Comparison of ENCODE assay signal across 13 mouse cellular contexts in the genomic region with DNA sequence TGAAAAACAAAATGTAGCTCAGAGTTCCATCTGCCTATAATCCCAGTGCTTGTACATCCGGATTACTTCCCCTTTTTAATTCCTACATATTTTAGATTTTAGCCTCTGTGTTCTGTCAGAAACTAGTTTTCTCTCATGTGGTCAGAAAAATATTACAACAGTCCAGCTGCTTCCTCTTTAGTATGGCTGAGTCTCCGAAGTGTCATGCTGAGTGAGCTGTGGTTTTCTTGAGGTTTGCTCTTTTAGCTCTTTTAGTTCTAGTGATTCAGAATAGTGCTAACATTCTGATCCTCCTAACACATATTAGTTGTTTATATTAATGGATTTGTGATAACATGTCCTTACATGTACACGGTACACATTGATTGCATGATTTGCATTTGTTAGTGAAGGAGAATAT. TPM values are rescaled to one million over a fixed set of nuclear protein-coding genes. Genes with fewer than 3 reads are reported as not detected.
A peak's percentile ranks its signal among the peaks of the same experiment; 100 is the strongest.
DNase-seq lines count a peak whose midpoint lies in the region; ATAC-seq lines count a peak whose summit lies in the region.
"Had no signal": no experiment of that assay in that cellular context is flagged by ENCODE, and none has a peak within 500 bp of the region (broad histone marks: within the 10 kb centered on the region; RNA-seq: fewer than 3 reads in every experiment).

No protein-coding gene starts in this region.

- H3K4me3 ChIP-seq in limb, embryonic 10.5 days, result no peak overlapping the region
- H3K4me3 ChIP-seq: embryonic facial prominence, embryonic 10.5 days; hindbrain, embryonic 15.5 days; liver, embryonic 12.5 days had no signal

- no peaks in the 10 kb centered on the region for H3K9me3 ChIP-seq in limb, embryonic 10.5 days (replicated peaks)
- H3K9me3 ChIP-seq: embryonic facial prominence, embryonic 10.5 days; hindbrain, embryonic 15.5 days; liver, embryonic 12.5 days had no signal

- H3K36me3 ChIP-seq in limb, embryonic 10.5 days, result no peaks in the 10 kb centered on the region
- H3K36me3 ChIP-seq: hindbrain, embryonic 15.5 days; liver, embryonic 12.5 days had no signal

- intact Hi-C loops in heart, postnatal 25 days (cut with DNase I), result no loop called here

- no peak overlapping the region for H3K27ac ChIP-seq in limb, embryonic 10.5 days
- H3K27ac ChIP-seq: embryonic facial prominence, embryonic 10.5 days; hindbrain, embryonic 15.5 days; liver, embryonic 12.5 days had no signal

- ATAC-seq in hematopoietic stem cell, adult 5-6 weeks (replicated peaks in 1 of 2; ENCODE audit: insufficient read depth in 1 of 2, low FRiP score in 2 of 2, low TSS enrichment in 1 of 2, low read depth in 1 of 2, poor library complexity in 2 of 2, severe bottlenecking in 2 of 2), result peak; percentile 92 to 98
- ATAC-seq in cerebellum, adult (ENCODE audit: insufficient number of reproducible peaks, low FRiP score, low TSS enrichment), result no peak
- ATAC-seq: liver, embryonic 12.5 days had no signal

- no peaks in the 10 kb centered on the region for H3K4me1 ChIP-seq in limb, embryonic 10.5 days
- H3K4me1 ChIP-seq: embryonic facial prominence, embryonic 10.5 days; liver, embryonic 12.5 days had no signal

- H3K27me3 ChIP-seq in limb, embryonic 10.5 days (ENCODE audit: low read depth, poor library complexity, severe bottlenecking), result no peaks in the 10 kb centered on the region
- H3K27me3 ChIP-seq: hindbrain, embryonic 15.5 days; liver, embryonic 12.5 days had no signal

- peak; percentile 38 for DNase-seq in heart, adult 8-10 months (ENCODE audit: low spot score)
- DNase-seq in heart, postnatal 25 days (ENCODE audit: low spot score), result no peak
- peak; percentile 26 to 29 for DNase-seq in spleen, postnatal 36 days (ENCODE audit: low spot score in 2 of 2)
- DNase-seq in spleen, adult 12 weeks (ENCODE audit: low spot score), result no peak
- DNase-seq in limb, embryonic 10.5 days (ENCODE audit: low spot score), result no peak
- no peak for DNase-seq in adrenal gland, adult 18-20 months (ENCODE audit: low spot score in 2 of 2)
- DNase-seq: cerebellum, postnatal 14 days; thymus, postnatal 25 days had no signal

- whole genome bisulfite sequencing in limb, embryonic 10.5 days, result 89% methylated on average over 3 of the region's 3 CpGs

RNA-seq across cellular contexts. Expression of gene Myo5a, which starts 23.9 kb away (rescaled TPM):
- 10 to 100 TPM in 1 of 4 experiments, 1 to 10 TPM in 3; 7.0 to 13.0 (median 8.6) TPM for total RNA-seq in heart, adult 8-10 months (2022)
- total RNA-seq in heart, postnatal 25 days (2021), result 10 to 100 TPM; 11.0 to 11.7 TPM
- total RNA-seq in hematopoietic stem cell, adult 5-6 weeks (2017), result 137 and 162 TPM in 2 replicates
- polyA plus RNA-seq in limb, embryonic 10.5 days (2016; fragmentation: Nextera tagmentation; extraction: Ambion mirVana), result 17.6 and 19.8 TPM in 2 replicates
- total RNA-seq in adrenal gland, adult 18-20 months (2021), result 10 to 100 TPM; 45.2 to 45.4 TPM

RNA-seq across cellular contexts. Expression of gene Arpp19, which starts 57.3 kb away (rescaled TPM):
- total RNA-seq in heart, adult 8-10 months (2022), result 100 to 1,000 TPM; 151 to 245 (median 188) TPM
- 100 to 1,000 TPM; 147 to 158 TPM for total RNA-seq in heart, postnatal 25 days (2021)
- 98.1 and 107 TPM in 2 replicates for total RNA-seq in hematopoietic stem cell, adult 5-6 weeks (2017)
- 364 and 386 TPM in 2 replicates for polyA plus RNA-seq in limb, embryonic 10.5 days (2016; fragmentation: Nextera tagmentation; extraction: Ambion mirVana)
- 100 to 1,000 TPM; 248 to 319 TPM for total RNA-seq in adrenal gland, adult 18-20 months (2021)

Comparison
In these comparisons a context has a peak if more than half of its experiments do, and no peak if none do; other contexts are left out.
1. DNase-seq: peak in heart, adult 8-10 months (single experiment) and spleen, postnatal 36 days (2 of 2); none in heart, postnatal 25 days (single experiment), spleen, adult 12 weeks (single experiment), limb, embryonic 10.5 days (single experiment) and adrenal gland, adult 18-20 months (0 of 2).